8 mouse cellular contexts compared by ENCODE assay signal in the genomic region with DNA sequence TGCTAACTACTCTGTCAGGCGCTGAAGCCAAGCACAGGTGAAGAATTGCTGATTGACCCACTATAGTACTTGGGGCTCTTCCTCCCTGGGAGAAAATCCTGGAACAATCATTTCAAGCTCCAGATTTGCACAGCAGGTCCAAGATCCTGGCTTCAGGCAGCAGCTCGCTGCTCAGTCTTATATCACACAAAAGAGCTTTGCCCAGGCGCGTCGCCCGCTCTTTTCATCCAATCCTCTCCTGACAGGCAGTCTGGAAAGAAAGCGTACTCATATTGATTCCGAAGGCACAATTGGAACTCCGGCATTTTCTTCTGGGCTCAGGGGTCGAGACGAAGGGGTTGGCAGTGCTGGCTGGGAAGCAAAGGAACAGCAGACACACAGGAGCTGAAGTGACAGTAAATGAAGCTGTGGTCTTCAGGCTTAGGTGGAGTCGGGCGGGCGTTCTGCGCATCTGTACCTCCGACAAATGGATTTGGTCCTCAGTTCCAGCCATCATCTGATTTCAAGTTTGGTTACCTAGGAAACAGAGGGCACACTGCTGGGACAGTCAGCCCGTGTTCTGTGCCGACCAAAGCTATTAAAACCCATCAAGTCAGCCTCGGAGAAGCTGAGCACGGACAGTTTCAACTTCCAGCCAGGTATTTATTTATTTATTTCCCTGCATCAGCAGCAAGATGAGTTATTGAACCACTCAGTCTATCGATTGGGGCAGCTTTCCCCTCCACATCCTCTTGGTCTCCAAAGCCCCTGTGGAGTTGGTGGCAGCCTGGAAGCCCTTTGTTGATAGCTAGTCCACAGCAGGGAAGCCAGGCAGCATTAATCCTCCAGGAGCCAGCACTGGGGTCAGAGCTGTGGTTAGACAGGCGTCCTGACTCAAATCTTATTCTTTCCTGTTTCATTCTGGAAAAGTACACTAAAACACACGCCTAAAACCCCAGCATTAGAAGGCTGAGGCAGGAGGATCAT.
DNase-seq lines count a peak whose midpoint lies in the region; ATAC-seq lines count a peak whose summit lies in the region.

No protein-coding gene starts in this region.

- no peak overlapping the region for H3K9ac ChIP-seq in neural tube, embryonic 12.5 days
- peak overlapping the region; percentile 54 for H3K9ac ChIP-seq in hindbrain, embryonic 16.5 days (ENCODE audit: low read depth, low read length)

- WGBS in neural tube, embryonic 12.5 days: 57% methylated on average over 23 of the region's 23 CpGs
- 19% methylated on average over 23 of the region's 23 CpGs for WGBS in hindbrain, embryonic 16.5 days
- WGBS in midbrain, embryonic 10.5 days: 24% methylated on average over 23 of the region's 23 CpGs

- no peaks in the 10 kb centered on the region for H3K4me1 ChIP-seq in neural tube, embryonic 12.5 days
- H3K4me1 ChIP-seq in hindbrain, embryonic 16.5 days (ENCODE audit: control insufficient read depth, insufficient read depth, low read depth, low read length): peaks cover 4% of the 10 kb centered on the region
- H3K4me1 ChIP-seq in midbrain, embryonic 10.5 days: peaks cover 15% of the 10 kb centered on the region

- ATAC-seq in neural tube, embryonic 12.5 days (ENCODE audit: low FRiP score, low read depth): no peak
- peak; percentile 90 for ATAC-seq in hindbrain, embryonic 16.5 days

- H3K4me2 ChIP-seq in neural tube, embryonic 12.5 days (replicated peaks): peak overlapping the region; percentile 30
- peak overlapping the region; percentile 58 for H3K4me2 ChIP-seq in hindbrain, embryonic 16.5 days (ENCODE audit: low read length)

- no peaks in the 10 kb centered on the region for H3K36me3 ChIP-seq in neural tube, embryonic 12.5 days
- H3K36me3 ChIP-seq in hindbrain, embryonic 16.5 days (ENCODE audit: control insufficient read depth, insufficient read depth, low read length): no peaks in the 10 kb centered on the region
- H3K36me3 ChIP-seq in midbrain, embryonic 10.5 days: no peaks in the 10 kb centered on the region

- no peak overlapping the region for H3K4me3 ChIP-seq in neural tube, embryonic 12.5 days
- H3K4me3 ChIP-seq in hindbrain, embryonic 16.5 days (ENCODE audit: low read length): peak overlapping the region; percentile 36
- H3K4me3 ChIP-seq in midbrain, embryonic 10.5 days: peak overlapping the region; percentile 46

- no peak overlapping the region for H3K27ac ChIP-seq in neural tube, embryonic 12.5 days
- H3K27ac ChIP-seq in hindbrain, embryonic 16.5 days (ENCODE audit: low read depth, low read length): peak overlapping the region; percentile 82
- H3K27ac ChIP-seq in midbrain, embryonic 10.5 days (replicated peaks): peak overlapping the region; percentile 80

- DNase-seq in neural tube, embryonic 10.5 days (ENCODE audit: extremely low spot score, low spot score): no peak
- peak; percentile 64 for DNase-seq in midbrain, embryonic 10.5 days (ENCODE audit: low spot score)
- DNase-seq in gastrocnemius, postnatal 4 days (ENCODE audit: low spot score in 2 of 2): no peak
- DNase-seq in urinary bladder, postnatal 4 days (ENCODE audit: low spot score in 2 of 2): no peak
- DNase-seq in kidney, postnatal 14 days: no peak
- DNase-seq in heart, postnatal 14 days: no peak

- H3K9me3 ChIP-seq in neural tube, embryonic 12.5 days: no peaks in the 10 kb centered on the region
- H3K9me3 ChIP-seq in hindbrain, embryonic 16.5 days (ENCODE audit: control insufficient read depth, low read length): no peaks in the 10 kb centered on the region
- no peaks in the 10 kb centered on the region for H3K9me3 ChIP-seq in midbrain, embryonic 10.5 days (replicated peaks)

- intact Hi-C loops in heart, postnatal 14 days (cut with DNase I): no loop called here

- no peaks in the 10 kb centered on the region for H3K27me3 ChIP-seq in neural tube, embryonic 12.5 days (replicated peaks)
- H3K27me3 ChIP-seq in hindbrain, embryonic 16.5 days (replicated peaks; ENCODE audit: control insufficient read depth, insufficient read depth, low read length): no peaks in the 10 kb centered on the region
- H3K27me3 ChIP-seq in midbrain, embryonic 10.5 days (ENCODE audit: low read depth, poor library complexity, severe bottlenecking): no peaks in the 10 kb centered on the region
